Mouse (Mus musculus) midbrain, embryonic 15.5 days (tissue): ENCODE measurements around the gene Cdk7. TPM values are rescaled to one million over a fixed set of nuclear protein-coding genes. Genes with fewer than 3 reads are reported as not detected.

ENCODE experiments used
- ATAC-seq: fragments of 200-750 bp; cut with Nextera tagmentation; replicated peaks from 2 replicates; pipeline ENCODE4 v1.8.0; 2017; ENCODE audit warnings: moderate TSS enrichment
- H3K27ac ChIP-seq: fragments of 300-500 bp; sonication (generic); 2 replicates; pipeline ENCODE4 v1.5.1; 2015; ENCODE audit warnings: mild to moderate bottlenecking, inconsistent platforms
- H3K27me3 ChIP-seq: fragments of 300-500 bp; sonication (generic); replicated peaks from 2 replicates; pipeline ENCODE4 v1.6.1; 2015; ENCODE audit warnings: inconsistent platforms
- H3K36me3 ChIP-seq: fragments of 300-500 bp; sonication (generic); replicated peaks from 2 replicates; pipeline ENCODE4 v1.6.1; 2015; ENCODE audit warnings: inconsistent platforms
- H3K4me1 ChIP-seq: fragments of 300-500 bp; sonication (generic); 2 replicates; pipeline ENCODE4 v1.6.1; 2015; ENCODE audit warnings: inconsistent platforms
- H3K4me2 ChIP-seq: fragments of 300-500 bp; sonication (generic); 2 replicates; pipeline ENCODE4 v1.6.1; 2015; ENCODE audit warnings: inconsistent platforms, mild to moderate bottlenecking, moderate library complexity
- H3K4me3 ChIP-seq: fragments of 300-500 bp; sonication (generic); 2 replicates; pipeline ENCODE4 v1.5.1; 2015; ENCODE audit warnings: mild to moderate bottlenecking, inconsistent platforms
- H3K9ac ChIP-seq: fragments of 300-500 bp; sonication (generic); 2 replicates; pipeline ENCODE4 v1.6.1; 2015; ENCODE audit warnings: mild to moderate bottlenecking, inconsistent platforms
- H3K9me3 ChIP-seq: fragments of 300-500 bp; sonication (generic); 2 replicates; pipeline ENCODE4 v1.6.1; 2016; ENCODE audit warnings: inconsistent platforms
- WGBS: fragments of 180-500 bp; shearing (Covaris S2); methylation state at CpG from one replicate; pipeline ENCODE4 v1.1.7; 2015; ENCODE audit warnings: mixed read lengths; 5-methylcytosine and 5-hydroxymethylcytosine counted together
- polyA plus RNA-seq: library from polyadenylated mRNA; unstranded; fragments of >200 nt; fragmentation: Nextera tagmentation; extraction: Ambion mirVana; gene quantifications from 2 replicates; pipeline ENCODE4 v1.2.1, GENCODE M21; 2015

Cdk7 gene
- polyA plus RNA-seq, 1 experiment from 2014 or later: 42.7 TPM

GRCm38 (mm10) chr13:100721656-100722055 lies 9.1 kb downstream of the Cdk7 start:
- Histone ChIP-seq H3K9me3 (no peaks in the 10 kb centered on the region), H3K4me3 (no peak overlapping the region), H3K27me3 (no peaks in the 10 kb centered on the region), H3K4me2 (no peak overlapping the region), H3K4me1 (peaks cover 11% of the 10 kb centered on the region), H3K36me3 (peaks cover 24% of the 10 kb centered on the region), H3K27ac (no peak overlapping the region), H3K9ac (no peak overlapping the region)
- WGBS: 87% methylated on average over 5 of the region's 5 CpGs
- ATAC-seq: no peak

- Histone ChIP-seq H3K27me3 (no peaks in the 10 kb centered on the region), H3K27ac (no peak overlapping the region), H3K4me2 (no peak overlapping the region), H3K4me3 (no peak overlapping the region), H3K4me1 (no peaks in the 10 kb centered on the region), H3K9ac (no peak overlapping the region), H3K9me3 (no peaks in the 10 kb centered on the region), H3K36me3 (peaks cover 62% of the 10 kb centered on the region)
- no peak for ATAC-seq
- 90% methylated on average over 6 of the region's 6 CpGs for WGBS
Measured at GRCm38 (mm10) chr13:100715467-100715866, 15.3 kb downstream of the Cdk7 start.

- Histone ChIP-seq H3K36me3 (peaks cover 70% of the 10 kb centered on the region), H3K4me1 (no peaks in the 10 kb centered on the region), H3K27me3 (no peaks in the 10 kb centered on the region), H3K27ac (no peak overlapping the region), H3K4me3 (no peak overlapping the region), H3K9me3 (no peaks in the 10 kb centered on the region), H3K4me2 (no peak overlapping the region), H3K9ac (no peak overlapping the region)
- WGBS: 98% methylated on average over 7 of the region's 7 CpGs
- no peak for ATAC-seq
Measured at GRCm38 (mm10) chr13:100706206-100706605, 24.5 kb downstream of the Cdk7 start.

GRCm38 (mm10) chr13:100703468-100703867 lies 27.3 kb downstream of the Cdk7 start:
- WGBS: 95% methylated on average over 2 of the region's 2 CpGs
- no peak for ATAC-seq

GRCm38 (mm10) chr13:100698866-100699265 lies 31.9 kb downstream of the Cdk7 start:
- no peak overlapping the region for H3K9ac ChIP-seq
- H3K27ac ChIP-seq: no peak overlapping the region
- no peak for ATAC-seq
- H3K4me3 ChIP-seq: no peak overlapping the region
- no peak overlapping the region for H3K4me2 ChIP-seq
- 96% methylated on average over 10 of the region's 10 CpGs for WGBS
- H3K9me3 ChIP-seq: no peaks in the 10 kb centered on the region
- no peaks in the 10 kb centered on the region for H3K4me1 ChIP-seq
- peaks cover 47% of the 10 kb centered on the region for H3K36me3 ChIP-seq
- H3K27me3 ChIP-seq: no peaks in the 10 kb centered on the region

More at GRCm38 (mm10) chr13:100703468-100703867, 27.3 kb downstream of the Cdk7 start:
- Histone ChIP-seq H3K9me3 (no peaks in the 10 kb centered on the region), H3K9ac (no peak overlapping the region), H3K27me3 (no peaks in the 10 kb centered on the region), H3K4me1 (no peaks in the 10 kb centered on the region), H3K4me2 (no peak overlapping the region), H3K36me3 (peaks cover 64% of the 10 kb centered on the region), H3K4me3 (no peak overlapping the region), H3K27ac (no peak overlapping the region)

GRCm38 (mm10) chr13:100697541-100697940 lies 33.2 kb downstream of the Cdk7 start:
- peaks cover 36% of the 10 kb centered on the region for H3K36me3 ChIP-seq
- no peak overlapping the region for H3K9ac ChIP-seq
- no peaks in the 10 kb centered on the region for H3K4me1 ChIP-seq
- no peak overlapping the region for H3K4me2 ChIP-seq
- WGBS: 98% methylated on average over 3 of the region's 3 CpGs
- no peak for ATAC-seq
- no peaks in the 10 kb centered on the region for H3K27me3 ChIP-seq
- H3K9me3 ChIP-seq: no peaks in the 10 kb centered on the region
- H3K4me3 ChIP-seq: no peak overlapping the region
- no peak overlapping the region for H3K27ac ChIP-seq

- 69% methylated on average over 7 of the region's 7 CpGs for WGBS
- no peaks in the 10 kb centered on the region for H3K4me1 ChIP-seq
- no peak overlapping the region for H3K9ac ChIP-seq
- H3K4me2 ChIP-seq: no peak overlapping the region
- H3K9me3 ChIP-seq: no peaks in the 10 kb centered on the region
- no peak for ATAC-seq
- no peaks in the 10 kb centered on the region for H3K36me3 ChIP-seq
- H3K27ac ChIP-seq: no peak overlapping the region
- no peaks in the 10 kb centered on the region for H3K27me3 ChIP-seq
- no peak overlapping the region for H3K4me3 ChIP-seq
Measured at GRCm38 (mm10) chr13:100687513-100687912, 43.2 kb downstream of the Cdk7 start.

- Histone ChIP-seq H3K4me2 (no peak overlapping the region), H3K27ac (no peak overlapping the region), H3K4me1 (no peaks in the 10 kb centered on the region), H3K27me3 (no peaks in the 10 kb centered on the region), H3K9me3 (no peaks in the 10 kb centered on the region), H3K9ac (no peak overlapping the region), H3K36me3 (no peaks in the 10 kb centered on the region), H3K4me3 (no peak overlapping the region)
- WGBS: 82% methylated on average over 2 of the region's 2 CpGs
- ATAC-seq: no peak
Measured at GRCm38 (mm10) chr13:100684355-100684754, 46.4 kb downstream of the Cdk7 start.

GRCm38 (mm10) chr13:100682837-100683236 lies 47.9 kb downstream of the Cdk7 start:
- Histone ChIP-seq H3K9me3 (no peaks in the 10 kb centered on the region), H3K4me1 (no peaks in the 10 kb centered on the region), H3K27me3 (no peaks in the 10 kb centered on the region), H3K36me3 (no peaks in the 10 kb centered on the region), H3K4me3 (no peak overlapping the region), H3K27ac (no peak overlapping the region), H3K4me2 (no peak overlapping the region), H3K9ac (no peak overlapping the region)
- no peak for ATAC-seq
- 83% methylated on average over 2 of the region's 2 CpGs for WGBS

GRCm38 (mm10) chr13:100681615-100682014 lies 49.1 kb downstream of the Cdk7 start:
- H3K27ac ChIP-seq: no peak overlapping the region
- ATAC-seq: no peak
- H3K9me3 ChIP-seq: no peaks in the 10 kb centered on the region
- no peak overlapping the region for H3K9ac ChIP-seq
- no peak overlapping the region for H3K4me2 ChIP-seq
- 89% methylated on average over 8 of the region's 8 CpGs for WGBS
- no peaks in the 10 kb centered on the region for H3K36me3 ChIP-seq
- no peaks in the 10 kb centered on the region for H3K4me1 ChIP-seq
- no peaks in the 10 kb centered on the region for H3K27me3 ChIP-seq
- no peak overlapping the region for H3K4me3 ChIP-seq

- H3K27me3 ChIP-seq: no peaks in the 10 kb centered on the region
- WGBS: 92% methylated on average over 15 of the region's 15 CpGs
- H3K36me3 ChIP-seq: no peaks in the 10 kb centered on the region
- no peak overlapping the region for H3K9ac ChIP-seq
- no peaks in the 10 kb centered on the region for H3K4me1 ChIP-seq
- H3K4me3 ChIP-seq: no peak overlapping the region
- no peak overlapping the region for H3K27ac ChIP-seq
- no peaks in the 10 kb centered on the region for H3K9me3 ChIP-seq
- H3K4me2 ChIP-seq: no peak overlapping the region
- ATAC-seq: no peak
Measured at GRCm38 (mm10) chr13:100675936-100676635, 54.7 kb downstream of the Cdk7 start.

GRCm38 (mm10) chr13:100670181-100670741 lies 60.5 kb downstream of the Cdk7 start:
- peak overlapping the region; percentile 93 for H3K4me2 ChIP-seq
- H3K9ac ChIP-seq: no peak overlapping the region

More at GRCm38 (mm10) chr13:100670181-100670741, 60.5 kb downstream of the Cdk7 start:
- no peak for ATAC-seq
- Histone ChIP-seq H3K9me3 (no peaks in the 10 kb centered on the region), H3K4me3 (peak overlapping the region; percentile 47), H3K4me1 (peaks cover 3% of the 10 kb centered on the region; the same call in 1 of the 2 replicates), H3K36me3 (peaks cover 4% of the 10 kb centered on the region), H3K27me3 (no peaks in the 10 kb centered on the region), H3K27ac (no peak overlapping the region)
- 66% methylated on average over 9 of the region's 9 CpGs for WGBS
